Mouse (Mus musculus) embryonic facial prominence, embryonic 12.5 days (tissue): ENCODE measurements around the gene Gabpa. TPM values are rescaled to one million over a fixed set of nuclear protein-coding genes. Genes with fewer than 3 reads are reported as not detected.

ENCODE experiments used
- polyA plus RNA-seq: library from polyadenylated mRNA; unstranded; fragments of >200 nt; fragmentation: Nextera tagmentation; extraction: Ambion mirVana; gene quantifications from 2 replicates; pipeline ENCODE4 v1.2.1, GENCODE M21; 2016

Gene Gabpa
- polyA plus RNA-seq, 1 experiment from 2014 or later = 41.7 TPM

Other genes with a start within 250 kb of the Gabpa start
- gene Mrpl39, start 99.2 kb upstream of the Gabpa start, polyA plus RNA-seq = 43.6 and 45.0 TPM in 2 replicates
- 8.2 and 8.9 TPM in 2 replicates for gene Jam2, start 60.8 kb upstream of the Gabpa start, polyA plus RNA-seq
- gene Atp5j, start 700 bp downstream of the Gabpa start, polyA plus RNA-seq = 777 and 800 TPM in 2 replicates